Mouse (Mus musculus) embryonic facial prominence, embryonic 10.5 days (tissue): ENCODE measurements around the gene Got1. TPM values are rescaled to one million over a fixed set of nuclear protein-coding genes. Genes with fewer than 3 reads are reported as not detected.

Source experiments
- DNase-seq: peaks from one replicate; pipeline ENCODE4 v3.0.0-alpha.2; 2017; ENCODE audit warnings: low spot score
- H3K27ac ChIP-seq: fragments of 300-500 bp; sonication (generic); replicated peaks from 2 replicates; pipeline ENCODE4 v1.5.1; 2016; ENCODE audit warnings: mild to moderate bottlenecking
- H3K27me3 ChIP-seq: fragments of 300-500 bp; sonication (generic); replicated peaks from 2 replicates; pipeline ENCODE4 v1.6.1; 2016; ENCODE audit warnings: low read depth, mild to moderate bottlenecking; ENCODE audit not compliant: poor library complexity, severe bottlenecking
- H3K36me3 ChIP-seq: fragments of 300-500 bp; sonication (generic); replicated peaks from 2 replicates; pipeline ENCODE4 v1.6.1; 2016; ENCODE audit warnings: mild to moderate bottlenecking, moderate library complexity
- H3K4me1 ChIP-seq: fragments of 300-500 bp; sonication (generic); 2 replicates; pipeline ENCODE4 v1.6.1; 2016
- H3K4me3 ChIP-seq: fragments of 300-500 bp; sonication (generic); 2 replicates; pipeline ENCODE4 v1.5.1; 2016; ENCODE audit warnings: mild to moderate bottlenecking, moderate library complexity
- H3K9me3 ChIP-seq: fragments of 300-500 bp; sonication (generic); 2 replicates; pipeline ENCODE4 v1.6.1; 2016; ENCODE audit warnings: mild to moderate bottlenecking
- WGBS: fragments of 180-500 bp; shearing (Covaris S2); methylation state at CpG from one replicate; pipeline ENCODE4 v1.1.7; 2016; 5-methylcytosine and 5-hydroxymethylcytosine counted together
- polyA plus RNA-seq: library from polyadenylated mRNA; unstranded; fragments of >200 nt; fragmentation: Nextera tagmentation; extraction: Ambion mirVana; gene quantifications from 2 replicates; pipeline ENCODE4 v1.2.1, GENCODE M21; 2016

Gene Got1
- polyA plus RNA-seq = 55.4 and 57.9 TPM in 2 replicates

DNA sequence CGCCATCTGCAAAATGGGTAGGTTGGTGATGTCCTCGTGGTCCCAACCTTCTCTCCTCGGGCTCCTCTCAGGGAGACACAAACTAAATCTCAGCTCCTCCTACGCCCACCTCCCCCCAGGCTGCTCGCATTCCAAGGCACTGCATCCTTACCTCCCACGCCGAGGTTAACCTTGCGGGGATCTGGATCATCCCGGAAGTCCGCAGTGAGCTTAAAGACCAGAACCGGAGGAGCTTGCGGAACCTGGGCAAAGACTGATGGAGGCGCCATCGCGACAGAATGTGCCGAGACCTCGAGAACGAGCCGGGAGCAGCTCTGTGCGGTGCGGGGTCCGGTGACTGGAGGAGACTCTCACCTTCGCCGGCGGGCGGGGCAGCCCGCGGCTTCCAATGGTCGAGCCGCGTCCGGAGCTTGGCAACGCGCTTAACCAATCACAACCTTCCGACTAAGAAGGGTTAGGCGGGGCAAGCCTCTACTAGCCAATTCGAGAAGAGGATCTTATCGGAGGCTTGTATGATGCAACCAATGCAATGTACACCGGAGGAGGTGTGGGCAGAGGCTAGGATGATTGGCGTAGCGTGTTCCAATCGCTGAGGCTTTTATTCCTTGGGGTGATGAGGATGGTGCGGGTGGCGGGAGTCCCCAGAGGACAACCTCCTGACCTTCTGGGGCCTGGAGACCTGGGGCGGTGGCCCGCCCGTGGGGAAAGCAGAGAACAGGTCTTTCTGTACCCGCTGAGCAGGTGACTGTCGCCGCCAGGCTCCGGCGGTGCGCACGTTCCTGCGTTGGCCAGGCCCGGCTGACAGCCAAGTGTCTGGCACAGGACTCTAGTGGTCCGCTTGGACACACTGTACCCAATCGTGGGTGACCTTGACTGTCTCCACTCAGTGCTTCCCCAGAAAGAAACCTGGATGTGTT lies at the start of gene Got1:
Gene Got1 (minus strand): TSS at position 419 of the 917 bp plus-strand sequence.
- under 1% methylated on average over 58 of the region's 58 CpGs for WGBS
- Histone ChIP-seq H3K27me3 (peaks cover 27% of the 10 kb centered on the region), H3K27ac (peak within 1 kb of the TSS; percentile 90)

GRCm38 (mm10) chr19:43570831-43571790 lies 46.7 kb upstream of the Got1 start:
- peak; percentile 81 for DNase-seq
- Histone ChIP-seq H3K27me3 (peaks cover 95% of the 10 kb centered on the region), H3K4me1 (peaks cover 8% of the 10 kb centered on the region), H3K4me3 (peak overlapping the region; percentile 56), H3K9me3 (no peaks in the 10 kb centered on the region), H3K27ac (no peak overlapping the region), H3K36me3 (no peaks in the 10 kb centered on the region)
- WGBS = 13% methylated on average over 32 of the region's 32 CpGs

More for the DNA sequence above, at the start of gene Got1:
- Histone ChIP-seq H3K9me3 (no peaks in the 10 kb centered on the region), H3K4me1 (peaks cover 44% of the 10 kb centered on the region), H3K36me3 (peaks cover under 1% of the 10 kb centered on the region; the same call in 1 of the 2 replicates), H3K4me3 (peak within 1 kb of the TSS; percentile 83)
- peak; percentile 96 for DNase-seq

- Histone ChIP-seq H3K36me3 (no peaks in the 10 kb centered on the region), H3K27me3 (peaks cover 93% of the 10 kb centered on the region), H3K4me1 (peaks cover 15% of the 10 kb centered on the region), H3K27ac (no peak overlapping the region), H3K9me3 (no peaks in the 10 kb centered on the region), H3K4me3 (no peak overlapping the region)
- WGBS = 47% methylated on average over 6 of the region's 6 CpGs
- no peak for DNase-seq
Observed at GRCm38 (mm10) chr19:43569133-43569532, 44.7 kb upstream of the Got1 start.

GRCm38 (mm10) chr19:43568298-43568697 lies 43.9 kb upstream of the Got1 start:
- DNase-seq = no peak
- 45% methylated on average over 9 of the region's 9 CpGs for WGBS
- Histone ChIP-seq H3K9me3 (no peaks in the 10 kb centered on the region), H3K36me3 (no peaks in the 10 kb centered on the region), H3K27me3 (peaks cover 92% of the 10 kb centered on the region), H3K4me3 (no peak overlapping the region), H3K4me1 (peaks cover 20% of the 10 kb centered on the region), H3K27ac (no peak overlapping the region)

GRCm38 (mm10) chr19:43563166-43563565 lies 38.8 kb upstream of the Got1 start:
- Histone ChIP-seq H3K27ac (no peak overlapping the region), H3K27me3 (peaks cover 65% of the 10 kb centered on the region), H3K36me3 (no peaks in the 10 kb centered on the region), H3K4me3 (no peak overlapping the region), H3K4me1 (peaks cover 12% of the 10 kb centered on the region), H3K9me3 (no peaks in the 10 kb centered on the region)
- no peak for DNase-seq
- 86% methylated on average over 5 of the region's 5 CpGs for WGBS

DNA sequence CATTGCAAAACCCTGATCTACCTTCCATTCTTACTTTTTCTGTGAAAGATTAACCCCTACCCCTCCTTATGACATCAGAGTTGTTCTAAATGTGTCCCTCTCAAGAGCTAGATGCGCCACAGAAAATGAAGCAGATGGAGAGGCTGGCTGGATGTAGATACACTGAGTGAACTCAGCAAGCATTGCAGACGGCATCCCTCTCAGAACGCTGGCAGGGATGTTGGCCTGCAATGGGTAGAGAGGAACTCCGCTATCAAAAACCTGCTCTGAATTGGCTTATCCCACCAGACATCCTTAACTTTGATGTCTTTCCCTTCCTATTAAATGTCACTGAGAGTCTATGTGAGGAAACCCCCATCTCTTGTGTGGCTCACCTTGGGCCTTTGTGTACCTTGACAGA lies 37.4 kb upstream of the Got1 start:
- DNase-seq = no peak
- peaks cover 12% of the 10 kb centered on the region for H3K4me1 ChIP-seq
- H3K36me3 ChIP-seq = no peaks in the 10 kb centered on the region
- peaks cover 55% of the 10 kb centered on the region for H3K27me3 ChIP-seq
- H3K9me3 ChIP-seq = no peaks in the 10 kb centered on the region
- no peak overlapping the region for H3K4me3 ChIP-seq
- H3K27ac ChIP-seq = no peak overlapping the region
- 81% methylated on average over 4 of the region's 4 CpGs for WGBS

DNA sequence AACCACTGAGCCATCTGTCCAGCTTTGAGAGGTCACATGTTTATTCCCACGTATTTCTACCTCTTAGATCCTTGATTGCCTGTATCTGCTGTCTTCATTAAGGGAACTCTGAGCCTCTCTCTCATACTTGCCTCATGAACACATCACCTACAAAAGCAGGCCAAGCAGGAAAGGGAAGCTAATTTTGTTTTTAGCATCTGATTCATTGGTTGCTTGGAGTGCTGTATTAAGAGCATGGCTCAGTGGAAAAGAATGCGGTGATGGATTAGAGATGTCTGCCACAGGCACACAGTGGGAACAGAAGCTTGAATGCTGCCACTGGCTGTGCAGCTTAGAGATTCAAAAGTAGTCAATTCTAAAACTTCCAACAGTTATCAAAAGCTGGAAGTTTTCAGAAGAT lies 35.8 kb upstream of the Got1 start:
- Histone ChIP-seq H3K27ac (no peak overlapping the region), H3K4me3 (no peak overlapping the region), H3K27me3 (peaks cover 55% of the 10 kb centered on the region), H3K4me1 (peaks cover 12% of the 10 kb centered on the region), H3K9me3 (no peaks in the 10 kb centered on the region), H3K36me3 (no peaks in the 10 kb centered on the region)
- no peak for DNase-seq
- WGBS = 80% methylated on average over 2 of the region's 2 CpGs

DNA sequence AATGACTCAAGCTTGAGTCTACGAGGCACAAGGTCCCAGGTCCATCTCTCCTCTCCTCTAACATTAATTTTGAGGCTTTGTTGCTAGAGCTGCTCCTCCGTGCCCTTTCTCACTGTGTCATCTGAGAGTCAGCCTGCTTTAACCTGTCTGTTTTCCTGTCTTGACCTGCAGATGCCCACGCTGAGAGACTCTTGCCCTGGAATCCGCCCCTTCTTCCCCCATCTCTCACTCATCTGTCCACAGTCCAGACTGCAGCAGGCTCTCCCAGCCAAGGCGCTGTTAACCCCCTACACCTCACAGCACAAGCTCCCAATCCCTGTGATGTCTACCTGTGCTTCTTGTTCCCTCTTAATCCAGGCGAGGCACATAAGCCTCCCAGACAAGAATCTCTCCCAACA lies 27.1 kb upstream of the Got1 start:
- no peaks in the 10 kb centered on the region for H3K9me3 ChIP-seq
- no peak overlapping the region for H3K4me3 ChIP-seq
- WGBS = 70% methylated on average over 6 of the region's 6 CpGs
- peaks cover 12% of the 10 kb centered on the region for H3K4me1 ChIP-seq
- H3K36me3 ChIP-seq = no peaks in the 10 kb centered on the region
- H3K27me3 ChIP-seq = peaks cover 87% of the 10 kb centered on the region
- no peak overlapping the region for H3K27ac ChIP-seq
- no peak for DNase-seq

- H3K9me3 ChIP-seq = no peaks in the 10 kb centered on the region
- H3K36me3 ChIP-seq = no peaks in the 10 kb centered on the region
- H3K4me1 ChIP-seq = peaks cover 18% of the 10 kb centered on the region
- WGBS = 82% methylated on average over 18 of the region's 18 CpGs
- H3K27me3 ChIP-seq = peaks cover 83% of the 10 kb centered on the region
- no peak overlapping the region for H3K27ac ChIP-seq
- no peak overlapping the region for H3K4me3 ChIP-seq
- DNase-seq = no peak
Observed at GRCm38 (mm10) chr19:43550706-43551492, 26.5 kb upstream of the Got1 start.

GRCm38 (mm10) chr19:43548060-43548459 lies 23.7 kb upstream of the Got1 start:
- no peak for DNase-seq
- no peak overlapping the region for H3K27ac ChIP-seq
- H3K4me3 ChIP-seq = no peak overlapping the region
- peaks cover 20% of the 10 kb centered on the region for H3K4me1 ChIP-seq
- no peaks in the 10 kb centered on the region for H3K36me3 ChIP-seq
- 87% methylated on average over 5 of the region's 5 CpGs for WGBS
- no peaks in the 10 kb centered on the region for H3K9me3 ChIP-seq
- H3K27me3 ChIP-seq = peaks cover 90% of the 10 kb centered on the region

DNA sequence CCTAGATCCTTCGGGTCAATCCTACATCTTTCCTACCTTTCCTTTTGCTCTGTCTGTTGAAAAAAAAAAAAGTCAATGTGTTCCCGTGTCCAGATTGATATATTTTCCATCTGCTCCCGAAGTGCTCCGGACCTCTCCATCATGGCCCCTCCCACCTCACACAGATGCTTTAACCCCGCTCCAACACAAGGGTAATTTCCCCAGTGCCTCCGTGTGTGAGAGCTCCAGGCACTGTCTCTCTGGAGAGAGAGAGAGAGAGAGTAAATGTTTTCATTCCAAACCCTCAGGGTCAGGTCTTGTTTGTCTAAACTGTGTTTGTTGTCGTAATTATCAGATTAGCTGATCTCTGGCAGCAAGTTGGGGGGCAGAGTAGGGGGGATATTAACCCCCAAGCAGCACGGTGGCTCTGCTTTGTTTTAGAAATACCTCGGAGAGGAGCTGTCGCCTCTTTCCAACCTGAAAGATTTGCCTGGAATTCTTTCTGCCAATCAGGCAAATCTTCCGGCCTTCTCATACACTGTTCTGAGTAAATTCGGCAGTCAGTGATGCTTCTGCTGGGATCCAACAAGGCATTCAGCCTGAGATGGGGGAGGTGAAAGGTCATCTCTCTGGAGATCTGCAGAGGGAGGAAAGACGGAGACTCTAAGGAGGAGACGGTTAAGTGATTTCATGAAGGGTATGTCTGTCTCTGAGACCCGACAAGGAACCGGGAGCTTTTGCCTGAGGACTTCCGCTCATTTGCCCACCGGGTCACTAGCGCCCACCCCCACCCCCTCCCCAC lies 22.1 kb upstream of the Got1 start:
- H3K9me3 ChIP-seq = no peaks in the 10 kb centered on the region
- H3K4me1 ChIP-seq = peaks cover 20% of the 10 kb centered on the region
- H3K27ac ChIP-seq = peak overlapping the region; percentile 41; the same call in 1 of the 2 replicates
- no peaks in the 10 kb centered on the region for H3K36me3 ChIP-seq
- H3K27me3 ChIP-seq = peaks cover 90% of the 10 kb centered on the region
- 3% methylated on average over 19 of the region's 19 CpGs for WGBS
- DNase-seq = peak; percentile 50
- peak overlapping the region; percentile 45 for H3K4me3 ChIP-seq
